Mouse (Mus musculus) right cerebral cortex, postnatal 14 days (tissue): ENCODE measurements around the gene Crebzf.

Experiments
- DNase-seq: peaks from one replicate; pipeline ENCODE4 v3.0.0; 2022

Crebzf gene

GRCm38 (mm10) chr7:90442518-90443080 is at the start of gene Crebzf:
TSS of gene Crebzf (plus strand) at chr7:90442729.
- peak; percentile 94 for DNase-seq

DNA sequence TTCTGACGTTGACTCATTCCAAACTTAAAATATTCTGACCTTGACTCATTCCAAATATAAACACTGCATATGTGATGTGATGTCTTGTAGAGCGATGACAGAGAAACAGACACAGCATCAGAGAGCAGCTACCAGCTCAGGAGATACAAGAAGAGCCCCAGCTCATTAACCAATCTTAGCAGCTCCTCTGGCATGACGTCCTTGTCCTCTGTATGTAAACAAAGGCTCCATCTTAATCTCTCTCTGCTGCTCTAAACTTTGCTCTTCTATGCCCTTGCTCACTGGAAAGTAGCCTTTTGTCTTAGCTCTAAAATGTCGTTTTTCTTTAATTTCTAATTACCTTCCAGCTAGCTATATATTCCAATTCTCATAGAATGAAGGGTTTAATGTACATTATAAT is 47.5 kb upstream of the Crebzf start:
- no peak for DNase-seq

DNA sequence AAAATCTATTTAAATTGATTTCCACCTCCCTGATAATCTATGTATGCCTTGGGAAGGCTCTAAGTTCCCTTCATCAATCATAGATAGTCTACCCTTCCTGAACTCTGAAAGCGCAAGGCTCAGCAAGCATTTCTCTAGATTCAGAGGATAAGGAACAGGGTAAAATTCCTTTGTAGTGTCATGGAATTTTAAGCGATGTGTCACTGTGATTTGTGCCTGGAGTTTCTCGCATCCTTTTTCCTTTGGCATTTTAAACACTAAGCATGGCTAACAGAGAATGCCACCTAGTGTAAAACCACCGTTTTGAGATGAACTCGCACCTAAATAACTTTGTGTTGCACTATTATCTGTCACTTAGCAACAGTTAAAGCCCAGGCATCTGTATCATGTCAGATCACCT is 46.6 kb upstream of the Crebzf start:
- DNase-seq: no peak

- peak; percentile 65 for DNase-seq
Observed at GRCm38 (mm10) chr7:90409934-90410333, 32.6 kb upstream of the Crebzf start.

DNA sequence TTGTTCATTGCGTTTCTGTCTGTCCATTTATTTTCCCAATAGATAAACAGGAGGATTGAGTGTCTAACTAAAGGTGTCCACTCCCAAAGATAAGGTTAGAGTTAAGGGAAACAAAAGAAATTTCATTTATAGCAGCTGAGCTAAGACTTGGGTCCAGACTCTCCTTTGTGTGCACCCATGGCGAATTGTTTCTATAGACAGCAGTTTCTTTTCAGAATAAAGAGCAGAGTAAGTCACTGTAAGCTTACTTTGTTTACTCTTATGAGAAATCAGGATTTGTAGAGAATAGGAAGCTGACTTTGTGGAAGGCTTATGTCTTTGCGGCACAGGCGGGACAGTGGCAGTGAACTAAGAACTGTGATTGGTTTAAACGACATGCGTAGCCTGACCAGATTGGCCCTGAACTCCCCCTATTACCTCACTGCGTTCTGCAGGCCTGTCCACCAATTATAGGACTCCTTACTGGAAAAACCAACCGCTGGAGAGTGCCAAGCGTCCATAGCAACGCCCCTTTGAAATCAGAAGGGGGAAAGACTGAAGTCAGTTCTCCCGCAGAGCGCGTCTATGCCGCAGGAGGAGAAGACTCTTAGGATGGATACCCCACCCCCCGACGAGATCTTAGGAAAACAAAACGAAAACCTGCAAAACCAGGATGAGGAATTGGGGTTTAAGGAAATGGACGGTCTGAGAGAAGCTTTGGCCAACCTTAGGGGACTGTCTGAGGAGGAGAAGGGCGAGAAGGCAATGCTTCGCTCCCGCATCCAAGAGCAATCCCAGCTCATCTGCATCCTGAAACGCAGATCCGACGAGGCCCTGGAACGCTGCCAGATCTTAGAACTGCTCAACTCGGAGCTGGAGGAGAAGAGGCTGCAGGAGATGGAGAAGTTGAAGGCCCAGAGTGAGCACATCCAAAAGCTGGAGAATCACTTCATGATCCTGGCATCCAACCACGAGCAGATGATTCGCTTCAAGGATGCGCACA is 16.2 kb upstream of the Crebzf start, which contains the start of gene Ccdc89:
Ccdc89 (plus strand) TSS at position 558 of the 982 bp plus-strand sequence.
- peak; percentile 68 for DNase-seq

- no peak for DNase-seq
Observed at GRCm38 (mm10) chr7:90427006-90427405, 15.5 kb upstream of the Crebzf start.

- DNase-seq: no peak
Observed at GRCm38 (mm10) chr7:90432221-90432620, 10.3 kb upstream of the Crebzf start.

DNA sequence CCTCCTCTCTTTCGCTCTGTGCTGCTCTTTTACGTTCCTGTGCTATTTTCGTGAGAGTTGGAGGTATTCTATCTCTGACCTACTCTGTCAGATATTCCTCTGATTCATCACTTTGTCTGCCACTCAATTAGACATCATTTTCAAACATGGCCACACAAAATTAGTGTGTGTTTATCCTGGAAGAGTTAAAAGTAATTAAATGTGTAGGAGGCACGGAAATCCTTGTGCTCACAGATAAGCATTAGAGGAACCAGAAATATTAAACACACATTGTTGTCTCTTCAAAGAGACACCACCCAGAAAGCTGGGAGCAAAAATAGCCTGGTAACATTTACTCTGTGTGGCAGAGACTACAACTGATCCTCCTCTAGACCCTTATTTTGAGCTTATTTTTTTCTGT is 2.5 kb upstream of the Crebzf start:
- no peak for DNase-seq

DNA sequence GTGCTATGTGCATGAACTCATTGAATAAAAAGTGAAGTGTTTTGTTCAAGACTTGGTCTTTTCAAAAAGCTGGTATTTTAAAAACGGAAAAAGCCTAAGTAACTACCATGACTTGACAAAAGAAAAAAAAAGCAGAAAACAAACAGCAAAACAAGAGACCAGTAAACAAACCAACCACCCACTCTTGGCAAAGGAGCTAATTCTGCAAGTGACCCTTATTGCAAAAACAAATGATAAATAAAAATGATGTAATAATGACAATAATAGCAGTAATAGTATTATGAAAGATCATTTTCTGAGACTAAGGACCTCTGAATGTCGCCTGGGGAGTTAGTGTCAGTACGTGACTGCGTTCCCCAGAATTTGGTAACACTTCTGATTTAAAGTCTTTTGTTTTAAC is 459 bp upstream of the Crebzf start:
- no peak for DNase-seq

DNA sequence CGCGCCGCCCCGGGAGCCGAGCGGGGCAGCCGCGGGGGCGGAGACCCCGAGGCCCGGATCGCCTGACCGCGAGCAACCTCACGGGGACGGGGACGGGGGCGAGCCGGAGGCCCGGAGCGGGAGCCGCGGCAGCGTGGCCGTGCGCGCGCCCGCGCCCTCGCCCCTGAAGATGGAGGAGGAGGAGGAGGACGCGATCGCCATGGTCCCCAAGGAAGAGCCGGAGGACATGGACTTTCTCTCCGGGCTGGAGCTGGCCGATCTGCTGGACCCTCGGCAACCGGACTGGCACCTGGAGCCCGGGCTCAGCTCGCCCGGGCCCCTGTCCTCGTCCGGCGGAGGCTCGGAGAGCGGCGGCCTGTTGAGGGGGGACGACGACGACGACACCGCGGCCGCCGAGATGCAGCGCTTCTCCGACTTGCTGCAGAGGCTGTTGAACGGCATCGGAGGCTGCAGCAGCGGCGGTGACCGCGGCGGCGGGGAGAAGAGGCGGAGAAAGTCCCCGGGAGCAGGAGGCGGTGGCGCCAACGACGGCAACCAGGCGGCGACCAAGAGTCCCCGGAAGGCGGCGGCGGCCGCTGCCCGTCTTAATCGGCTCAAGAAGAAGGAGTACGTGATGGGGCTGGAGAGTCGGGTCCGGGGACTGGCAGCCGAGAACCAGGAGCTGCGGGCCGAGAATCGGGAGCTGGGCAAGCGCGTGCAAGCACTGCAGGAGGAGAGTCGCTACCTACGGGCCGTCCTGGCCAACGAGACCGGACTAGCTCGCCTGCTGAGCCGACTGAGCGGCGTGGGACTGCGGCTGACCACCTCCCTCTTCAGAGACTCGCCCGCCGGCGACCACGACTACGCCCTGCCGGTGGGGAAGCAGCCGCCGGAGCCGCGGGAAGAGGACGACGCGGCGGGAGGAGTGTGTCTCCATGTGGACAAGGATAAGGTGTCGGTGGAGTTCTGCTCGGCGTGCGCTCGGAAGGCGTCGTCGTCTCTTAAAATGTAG is 867 bp downstream of the Crebzf start:
- DNase-seq: peak; percentile 72

- DNase-seq: no peak
Observed at GRCm38 (mm10) chr7:90444206-90444605, 1.7 kb downstream of the Crebzf start.

GRCm38 (mm10) chr7:90456149-90456844 is 13.8 kb downstream of the Crebzf start:
- no peak for DNase-seq

- DNase-seq: peak; percentile 79
Observed at GRCm38 (mm10) chr7:90456845-90457468, 14.4 kb downstream of the Crebzf start, which contains the start of gene Tmem126a. TSS of gene Tmem126a (minus strand) at chr7:90457229.

- no peak for DNase-seq
Observed at GRCm38 (mm10) chr7:90457517-90457916, 15.0 kb downstream of the Crebzf start.

DNA sequence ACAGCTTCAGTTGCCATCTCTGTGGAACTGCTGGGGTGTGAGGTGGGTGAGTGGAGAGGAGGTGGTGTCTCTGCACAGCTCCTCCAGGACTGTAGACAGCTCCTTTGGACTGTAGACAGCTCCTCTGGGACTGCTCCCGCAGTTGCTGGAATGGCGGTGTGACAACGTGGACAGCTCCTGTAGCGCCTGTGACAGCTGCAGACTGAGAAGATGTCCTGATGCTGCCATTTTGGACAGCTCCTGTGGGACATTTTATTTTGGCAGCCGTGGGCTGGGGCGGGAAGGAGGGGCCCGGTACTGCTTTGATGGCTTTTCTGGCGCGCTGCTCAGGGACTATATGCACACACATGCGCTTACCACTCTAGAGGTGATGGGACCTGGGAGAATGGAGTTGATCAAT is 17.8 kb downstream of the Crebzf start:
- no peak for DNase-seq

DNA sequence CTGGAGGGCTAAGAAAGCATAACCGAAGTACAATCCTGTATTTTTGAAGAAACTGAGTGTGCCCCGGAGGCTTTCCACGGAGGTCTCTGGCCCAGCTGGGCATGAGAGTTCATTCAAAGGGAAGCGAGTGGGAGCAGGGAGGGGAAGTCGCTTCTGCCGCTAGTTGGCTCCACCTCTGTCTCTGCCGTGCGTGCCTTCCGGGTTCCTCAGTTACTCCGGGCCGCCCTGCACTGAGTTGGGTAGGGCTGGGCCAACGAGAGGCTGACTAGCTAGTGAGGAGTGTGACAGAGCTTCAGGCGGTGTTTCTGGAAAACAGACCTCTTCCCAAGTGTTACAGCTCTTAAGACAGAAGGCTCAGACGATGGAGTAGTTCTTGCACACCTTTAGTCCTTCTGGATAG is 18.4 kb downstream of the Crebzf start:
- DNase-seq: peak; percentile 23

- no peak for DNase-seq
Observed at GRCm38 (mm10) chr7:90461441-90461840, 18.9 kb downstream of the Crebzf start.

GRCm38 (mm10) chr7:90473511-90473910 is 31.0 kb downstream of the Crebzf start:
- DNase-seq: no peak

- peak; percentile 98 for DNase-seq
Observed at GRCm38 (mm10) chr7:90475793-90476312, 33.3 kb downstream of the Crebzf start, which contains the start of gene Tmem126b. TSS of gene Tmem126b (minus strand) at chr7:90476001.

DNA sequence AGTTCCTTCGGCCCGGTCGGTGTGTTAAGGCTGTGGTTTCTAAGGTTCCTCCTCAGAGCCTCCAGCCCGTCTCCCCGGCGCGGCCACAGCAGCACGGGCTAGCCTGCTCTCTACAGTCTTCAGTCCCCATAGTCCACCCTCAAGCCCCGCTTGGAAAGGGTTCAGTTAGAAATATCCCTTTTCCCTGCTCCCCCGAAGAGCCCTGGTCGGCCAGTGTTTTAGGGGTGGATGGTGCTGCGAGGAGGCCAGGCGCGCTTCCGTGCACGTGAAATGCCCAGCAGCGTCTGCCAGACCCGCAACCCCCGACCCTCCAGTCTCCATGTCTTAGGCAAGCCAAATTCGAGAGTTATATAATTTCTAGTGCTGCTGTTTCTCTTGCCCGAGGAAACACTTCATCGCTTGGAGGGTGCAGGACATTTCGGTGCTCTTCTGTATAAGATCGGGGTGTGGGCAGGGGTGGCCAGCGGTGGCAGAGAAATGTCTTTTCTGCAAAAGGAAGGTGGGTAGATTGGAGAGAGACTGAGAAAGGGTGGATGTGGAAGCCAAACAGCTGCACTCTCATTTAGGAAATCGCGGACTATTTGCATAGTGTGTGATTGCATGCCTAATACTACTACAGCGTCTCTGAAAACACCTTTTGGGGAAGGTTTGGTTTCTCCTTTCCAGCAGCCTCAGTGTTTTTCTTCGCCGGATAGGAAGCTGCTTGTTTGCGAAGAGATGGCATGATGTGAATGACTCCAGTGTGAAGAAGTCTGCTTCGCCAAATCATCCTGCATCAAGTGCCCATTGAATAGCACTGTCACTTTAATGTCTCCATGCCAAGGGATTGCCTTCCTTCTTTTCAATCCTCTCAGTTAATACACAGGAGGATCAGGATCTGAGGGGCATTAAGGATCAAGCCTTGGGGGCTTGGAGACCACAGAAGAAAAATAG is 34.0 kb downstream of the Crebzf start, which contains the start of gene Dlg2:
Dlg2 (plus strand) TSS at position 360 of the 933 bp plus-strand sequence.
- DNase-seq: peak; percentile 51
